Mouse (Mus musculus) brain, embryonic 18.5 days (tissue): ENCODE results near the gene Maff.

Experiments
- DNase-seq: peaks from one replicate; pipeline ENCODE4 v3.0.0-alpha.2; 2012; ENCODE audit warnings: low read depth, low spot score

The Maff gene

DNA sequence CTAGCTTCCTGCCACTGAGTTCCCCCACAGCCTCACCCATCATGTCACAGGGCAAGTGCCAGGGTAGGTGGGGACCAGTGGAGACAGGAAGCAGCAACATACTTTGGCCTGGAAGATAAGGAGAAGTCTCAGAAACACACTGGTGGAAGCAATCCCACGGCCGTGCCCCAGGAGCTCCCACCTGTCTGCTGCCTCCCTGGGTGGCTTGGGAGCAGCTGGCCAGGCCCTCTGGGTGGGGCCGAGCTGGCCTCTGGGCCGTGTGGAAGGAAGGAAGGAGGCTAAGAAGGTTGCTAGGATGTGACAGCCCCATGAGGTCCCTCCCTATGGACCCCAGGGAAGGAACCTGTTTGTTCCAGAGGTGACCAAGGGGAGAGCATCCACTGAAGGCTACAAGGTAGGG lies 14.6 kb downstream of the Maff start:
- no peak for DNase-seq

GRCm38 (mm10) chr15:79364120-79364519 lies 17.7 kb downstream of the Maff start:
- DNase-seq: no peak

DNA sequence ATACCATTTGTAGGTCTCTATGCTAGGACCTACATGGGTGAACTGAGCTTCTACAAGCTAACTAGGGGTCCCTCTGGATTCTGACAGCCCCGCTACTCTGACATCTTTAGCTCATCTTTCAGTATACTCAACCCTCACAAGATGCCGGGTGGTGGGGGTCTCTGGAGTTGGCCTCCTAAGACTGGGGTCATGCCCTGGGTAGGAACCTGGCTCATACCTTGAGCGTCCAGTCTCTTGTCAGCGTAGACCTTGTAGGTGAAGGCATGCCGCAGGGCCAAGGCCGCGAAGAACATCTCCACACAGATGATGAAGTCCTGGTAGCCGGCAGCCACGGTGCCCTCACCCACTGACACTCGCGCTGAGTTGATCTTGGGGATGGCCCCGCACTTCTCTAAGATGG lies 18.6 kb downstream of the Maff start:
- no peak for DNase-seq

GRCm38 (mm10) chr15:79366402-79366801 lies 20.0 kb downstream of the Maff start:
- no peak for DNase-seq

- DNase-seq: no peak
These were observed 21.9 kb downstream of the Maff start for GRCm38 (mm10) chr15:79368313-79368811.

- no peak for DNase-seq
These were observed 22.5 kb downstream of the Maff start for GRCm38 (mm10) chr15:79368861-79369440.

GRCm38 (mm10) chr15:79369452-79370280 lies 23.2 kb downstream of the Maff start:
- DNase-seq: no peak

DNA sequence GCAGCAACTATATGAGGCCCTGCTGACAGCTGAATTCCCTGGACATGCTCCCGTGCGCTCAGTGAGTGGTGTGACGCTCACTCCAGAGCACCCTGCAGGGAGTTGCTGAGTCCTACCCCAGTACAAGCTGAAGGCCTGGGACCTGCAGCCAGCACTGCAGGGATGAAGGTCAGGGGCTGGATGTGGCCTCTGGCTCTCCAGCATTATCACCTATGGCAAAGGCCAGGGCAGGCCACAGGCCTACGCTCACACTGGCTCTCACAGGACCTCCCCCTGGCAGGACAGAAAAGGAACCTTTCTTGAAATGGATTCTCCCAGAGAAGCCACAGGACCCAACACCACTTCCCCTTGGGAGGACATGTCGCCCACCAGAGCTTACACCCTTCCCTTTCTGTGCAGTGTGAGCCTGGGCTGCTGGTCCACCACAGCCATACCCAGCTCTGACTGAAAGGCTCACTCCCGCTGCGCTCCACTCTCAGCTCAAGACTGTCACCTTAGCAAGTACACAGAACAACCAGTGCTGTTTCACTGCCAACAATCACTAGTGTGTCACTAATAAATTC lies 23.9 kb downstream of the Maff start:
- DNase-seq: no peak

DNA sequence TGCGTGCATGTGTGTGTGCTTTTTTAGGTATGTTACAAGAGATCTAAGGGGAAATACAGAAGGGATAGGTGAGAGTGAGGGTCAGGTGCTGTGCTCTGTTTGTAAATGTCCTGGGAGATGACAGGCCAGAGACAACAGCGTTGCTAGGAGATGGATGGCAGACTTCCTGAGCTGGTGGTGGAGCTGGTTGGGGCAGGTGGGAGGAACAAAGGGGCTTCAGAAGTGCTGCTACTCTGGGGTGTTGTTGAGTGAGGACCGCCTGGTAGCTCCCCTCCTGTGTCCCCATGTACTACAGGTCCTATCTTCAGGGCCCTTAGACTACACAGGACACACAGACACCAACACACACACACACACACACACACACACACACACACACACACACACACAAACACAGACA lies 28.3 kb downstream of the Maff start:
- no peak for DNase-seq

GRCm38 (mm10) chr15:79377681-79378080 lies 31.3 kb downstream of the Maff start:
- no peak for DNase-seq

GRCm38 (mm10) chr15:79378608-79379007 lies 32.2 kb downstream of the Maff start:
- DNase-seq: no peak

DNA sequence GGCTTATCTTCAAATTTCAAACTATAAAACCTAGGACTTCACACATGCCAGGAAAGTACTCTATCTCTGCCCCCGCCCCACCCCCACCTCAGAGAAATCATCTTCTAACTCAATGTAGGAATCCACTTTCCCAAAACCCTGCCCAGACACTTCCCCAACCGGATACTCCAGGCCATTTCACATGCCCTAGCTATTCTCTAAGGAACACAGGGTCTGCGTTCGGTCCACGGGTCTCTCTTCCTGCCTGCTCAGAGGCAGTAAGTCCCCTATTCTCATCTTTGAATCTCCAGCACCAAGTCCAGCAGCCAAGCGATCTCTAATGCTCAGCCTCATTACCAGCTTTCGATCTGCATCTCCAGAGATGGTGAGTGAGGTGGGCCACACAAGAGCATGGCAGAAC lies 33.2 kb downstream of the Maff start:
- DNase-seq: no peak

DNA sequence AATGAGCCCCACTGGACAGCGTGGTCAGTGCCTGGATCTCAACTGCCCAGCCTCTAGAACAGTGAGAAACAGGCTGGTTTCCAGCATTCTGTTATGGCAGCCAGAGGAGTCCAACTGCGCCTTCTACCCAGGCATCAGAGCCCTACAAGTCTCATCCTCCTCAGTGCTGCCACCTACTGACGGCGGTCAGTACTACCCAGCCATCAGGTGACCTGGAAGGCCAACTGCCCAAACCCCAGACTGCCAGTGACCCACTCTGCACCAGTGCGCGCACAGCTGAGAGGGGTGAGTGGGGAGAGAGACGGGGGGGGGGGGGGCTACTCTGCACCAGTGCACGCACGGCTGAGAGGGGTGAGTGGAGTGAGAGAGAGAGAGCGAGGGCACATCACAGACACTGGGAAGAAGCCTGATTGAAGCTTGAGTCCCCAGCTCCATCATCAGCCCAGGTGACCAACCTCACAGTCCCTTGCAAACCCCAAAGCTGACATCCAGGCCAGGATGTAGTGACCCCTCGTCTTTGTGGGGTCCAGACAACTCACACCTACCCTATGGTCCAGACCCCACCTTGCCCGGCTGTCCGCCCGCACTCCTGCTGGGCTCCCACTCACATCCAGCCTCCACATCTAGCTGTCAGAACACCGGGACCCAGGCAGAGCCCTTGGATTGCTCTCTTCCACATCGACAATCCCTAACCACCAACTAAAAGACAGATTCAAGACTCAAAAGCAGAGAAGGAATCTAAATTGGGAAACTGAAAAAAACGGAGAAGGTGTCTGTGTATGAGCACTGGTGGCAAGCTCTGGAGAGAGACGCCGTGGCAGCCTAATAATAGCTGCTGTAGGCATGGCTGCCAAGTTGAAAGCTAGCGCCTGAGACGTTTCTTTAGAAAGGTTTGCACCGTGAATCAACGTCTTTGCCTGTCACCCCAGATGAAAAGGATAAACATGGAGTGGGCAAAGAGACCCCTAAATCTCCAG lies 34.3 kb downstream of the Maff start:
- DNase-seq: no peak

DNA sequence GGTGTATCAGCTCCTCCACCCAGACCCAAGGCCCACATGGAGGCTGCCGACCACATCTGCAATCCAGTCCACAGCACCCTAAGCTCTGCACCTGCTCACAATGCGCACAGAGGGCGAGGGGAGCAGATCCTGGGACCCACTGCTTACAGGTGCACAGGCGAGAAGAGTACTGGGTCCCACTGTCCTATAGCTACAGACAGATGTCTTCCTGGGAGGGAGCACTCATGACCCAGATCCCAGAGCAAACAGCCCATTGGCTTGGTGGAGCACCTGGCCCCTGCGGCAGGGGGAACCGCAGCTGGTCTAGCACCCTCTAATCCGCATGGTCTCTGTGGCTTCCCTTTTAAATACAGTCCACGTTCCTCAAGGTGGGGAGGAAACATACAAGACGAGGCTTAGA lies 35.2 kb downstream of the Maff start:
- DNase-seq: no peak

DNA sequence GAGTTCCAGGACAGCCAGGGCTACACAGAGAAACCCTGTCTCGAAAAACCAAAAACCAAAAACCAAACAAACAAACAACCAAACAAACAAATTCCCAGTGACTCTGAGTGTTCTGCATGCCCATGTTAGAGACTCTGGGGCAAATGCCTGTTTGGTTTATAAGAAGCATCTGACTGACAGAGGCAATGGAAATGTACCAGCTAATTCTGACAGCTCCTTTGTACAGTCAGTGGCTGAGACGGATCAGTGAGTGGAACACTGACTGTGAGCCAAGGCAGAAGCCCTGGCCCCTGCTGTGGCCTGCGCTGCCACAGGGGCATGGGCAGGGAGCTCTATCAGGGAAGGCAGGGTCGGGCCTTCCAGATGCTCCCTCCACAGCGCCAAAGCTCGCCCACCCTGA lies 40.7 kb downstream of the Maff start:
- DNase-seq: no peak

GRCm38 (mm10) chr15:79387611-79388010 lies 41.2 kb downstream of the Maff start:
- DNase-seq: no peak

- no peak for DNase-seq
These were observed 41.8 kb downstream of the Maff start for GRCm38 (mm10) chr15:79388171-79388570.

DNA sequence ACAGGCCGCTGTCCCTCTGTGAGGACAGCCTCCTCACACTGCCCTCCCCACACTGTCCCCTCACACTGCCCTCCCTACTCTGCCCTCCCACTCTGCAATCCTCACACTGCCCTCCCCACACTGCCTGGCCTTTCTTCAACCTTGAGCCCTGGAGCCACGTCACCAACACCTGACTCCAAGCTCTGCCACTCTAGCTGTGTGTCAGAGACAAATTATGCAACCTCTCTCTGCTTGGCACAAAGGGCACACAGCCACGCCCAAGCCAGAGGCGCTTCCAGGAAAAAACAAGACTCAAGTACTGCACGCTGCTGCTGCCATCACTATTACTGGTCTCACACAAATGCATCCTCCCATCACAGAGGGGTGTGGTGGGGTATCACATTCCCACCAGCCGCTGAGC lies 44.0 kb downstream of the Maff start:
- DNase-seq: no peak

GRCm38 (mm10) chr15:79391447-79392093 lies 45.1 kb downstream of the Maff start:
- no peak for DNase-seq

DNA sequence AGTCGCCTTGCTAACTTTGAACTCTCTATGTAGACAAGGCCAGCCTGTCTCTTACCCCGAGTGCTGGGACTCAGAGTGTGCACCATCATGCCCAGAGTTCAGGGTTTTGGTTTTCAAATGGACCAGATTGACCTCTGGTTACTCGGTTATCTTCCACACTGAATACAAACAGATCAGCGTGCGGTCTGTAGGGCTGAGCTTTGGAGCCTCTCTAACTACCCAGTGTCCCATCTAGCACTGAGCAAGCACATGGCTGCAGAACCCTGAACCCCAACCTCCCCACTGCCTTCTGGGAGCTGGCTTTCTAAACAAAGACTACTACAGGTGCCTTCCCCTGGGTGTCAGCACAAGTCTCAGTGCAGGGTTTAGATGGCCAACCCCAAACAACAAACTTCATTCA lies 46.1 kb downstream of the Maff start:
- DNase-seq: no peak

DNA sequence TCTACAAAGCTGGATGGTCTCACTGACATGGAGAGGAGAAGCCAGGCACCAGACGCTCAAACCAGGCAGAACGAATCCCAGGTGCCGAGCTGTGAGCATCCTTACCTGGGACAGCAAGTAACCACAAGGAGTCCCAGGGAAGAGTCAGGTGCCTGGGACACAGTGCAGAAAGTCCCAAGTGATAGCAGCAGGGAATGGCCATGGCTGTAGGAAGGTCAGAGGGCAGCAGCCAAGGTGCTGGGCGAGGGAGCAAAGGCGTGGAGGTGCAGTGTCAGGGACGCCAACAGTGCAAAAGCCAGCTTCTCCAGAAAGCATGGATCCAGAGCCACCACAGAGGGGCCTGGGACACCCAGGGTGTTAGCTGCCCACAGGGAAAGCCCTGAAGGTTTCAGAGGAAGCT lies 46.7 kb downstream of the Maff start:
- no peak for DNase-seq
